Mouse (Mus musculus): Measurements from ENCODE around the gene Chrna1.

GRCm38 (mm10) chr2:73573556-73573955 lies 6.6 kb downstream of the Chrna1 start:
- TF ChIP-seq CTCF (IDR thresholded peaks at IDR 0.05; ENCODE audit: low read depth, low read length) (no peak), POLR2A (IDR thresholded peaks at IDR 0.05; ENCODE audit: insufficient read depth, low read length) (no peak)
